Mouse (Mus musculus): ENCODE results near the gene Tnfrsf8. TPM values are rescaled to one million over a fixed set of nuclear protein-coding genes. Genes with fewer than 3 reads are reported as not detected.
A peak's percentile ranks its signal among the peaks of the same experiment; 100 is the strongest.

Tnfrsf8 gene
- polyA plus RNA-seq, 1 experiment, result 0.06 TPM

GRCm38 (mm10) chr4:145274887-145275286, 40.1 kb downstream of the Tnfrsf8 start:
- H3K4me3 ChIP-seq (replicated peaks), result no peak overlapping the region

GRCm38 (mm10) chr4:145273923-145274322, 41.0 kb downstream of the Tnfrsf8 start:
- TF ChIP-seq FLI1 (IDR thresholded peaks at IDR 0.05; ENCODE audit: low read length), result no peak
- TF ChIP-seq GATA1 (IDR thresholded peaks at IDR 0.05; ENCODE audit: borderline replicate concordance, low read length), result no peak
- Histone ChIP-seq H3K9me3 (peaks cover under 1% of the 10 kb centered on the region; the same call in 1 of the 2 replicates), H3K4me3 (replicated peaks) (no peak overlapping the region), H3K36me3 (replicated peaks; ENCODE audit: low read length) (no peaks in the 10 kb centered on the region), H3K27me3 (replicated peaks) (peaks cover 17% of the 10 kb centered on the region), H3K4me1 (peaks cover 16% of the 10 kb centered on the region; the same call in 1 of the 2 replicates)

More at GRCm38 (mm10) chr4:145274887-145275286, 40.1 kb downstream of the Tnfrsf8 start:
- Histone ChIP-seq H3K36me3 (replicated peaks; ENCODE audit: low read length) (no peaks in the 10 kb centered on the region), H3K4me1 (peaks cover 16% of the 10 kb centered on the region; the same call in 1 of the 2 replicates), H3K9me3 (peaks cover 9% of the 10 kb centered on the region), H3K27me3 (replicated peaks) (peaks cover 13% of the 10 kb centered on the region)
- no peak for TF ChIP-seq GATA1 (IDR thresholded peaks at IDR 0.05; ENCODE audit: borderline replicate concordance, low read length)
- no peak for TF ChIP-seq FLI1 (IDR thresholded peaks at IDR 0.05; ENCODE audit: low read length)

- peaks cover 27% of the 10 kb centered on the region for H3K27me3 ChIP-seq (replicated peaks)
- no peak overlapping the region for H3K4me3 ChIP-seq (replicated peaks)
- no peaks in the 10 kb centered on the region for H3K36me3 ChIP-seq (replicated peaks; ENCODE audit: low read length)
- H3K9me3 ChIP-seq, result no peaks in the 10 kb centered on the region
- peaks cover 20% of the 10 kb centered on the region; the same call in 1 of the 2 replicates for H3K4me1 ChIP-seq
- TF ChIP-seq GATA1 (IDR thresholded peaks at IDR 0.05; ENCODE audit: borderline replicate concordance, low read length) (no peak), FLI1 (IDR thresholded peaks at IDR 0.05; ENCODE audit: low read length) (no peak)
These were observed 42.2 kb downstream of the Tnfrsf8 start for GRCm38 (mm10) chr4:145272763-145273162.

- Histone ChIP-seq H3K36me3 (replicated peaks; ENCODE audit: low read length) (no peaks in the 10 kb centered on the region), H3K4me3 (replicated peaks) (no peak overlapping the region), H3K9me3 (no peaks in the 10 kb centered on the region), H3K27me3 (replicated peaks) (peaks cover 28% of the 10 kb centered on the region), H3K4me1 (peaks cover 18% of the 10 kb centered on the region; the same call in 1 of the 2 replicates)
- TF ChIP-seq GATA1 (IDR thresholded peaks at IDR 0.05; ENCODE audit: borderline replicate concordance, low read length) (no peak), FLI1 (IDR thresholded peaks at IDR 0.05; ENCODE audit: low read length) (no peak)
These were observed 43.3 kb downstream of the Tnfrsf8 start for GRCm38 (mm10) chr4:145271634-145272033.

- no peaks in the 10 kb centered on the region for H3K36me3 ChIP-seq (replicated peaks; ENCODE audit: low read length)
- H3K27me3 ChIP-seq (replicated peaks), result peaks cover 33% of the 10 kb centered on the region
- TF ChIP-seq FLI1 (IDR thresholded peaks at IDR 0.05; ENCODE audit: low read length), result no peak
- TF ChIP-seq GATA1 (IDR thresholded peaks at IDR 0.05; ENCODE audit: borderline replicate concordance, low read length), result no peak
- peak overlapping the region; percentile 16 for H3K4me3 ChIP-seq (replicated peaks)
- peaks cover 17% of the 10 kb centered on the region for H3K4me1 ChIP-seq
- no peaks in the 10 kb centered on the region for H3K9me3 ChIP-seq
These were observed 44.8 kb downstream of the Tnfrsf8 start for GRCm38 (mm10) chr4:145270136-145270535.

- Histone ChIP-seq H3K4me1 (peaks cover 22% of the 10 kb centered on the region), H3K9me3 (no peaks in the 10 kb centered on the region), H3K27me3 (replicated peaks) (peaks cover 42% of the 10 kb centered on the region)
These were observed 47.3 kb downstream of the Tnfrsf8 start for GRCm38 (mm10) chr4:145267631-145268110.

GRCm38 (mm10) chr4:145266505-145266904, 48.5 kb downstream of the Tnfrsf8 start:
- Histone ChIP-seq H3K27me3 (replicated peaks) (peaks cover 42% of the 10 kb centered on the region), H3K4me1 (peaks cover 22% of the 10 kb centered on the region), H3K36me3 (replicated peaks; ENCODE audit: low read length) (no peaks in the 10 kb centered on the region), H3K4me3 (replicated peaks) (no peak overlapping the region), H3K9me3 (no peaks in the 10 kb centered on the region)
- no peak for TF ChIP-seq FLI1 (IDR thresholded peaks at IDR 0.05; ENCODE audit: low read length)
- TF ChIP-seq GATA1 (IDR thresholded peaks at IDR 0.05; ENCODE audit: borderline replicate concordance, low read length), result no peak

More at GRCm38 (mm10) chr4:145267631-145268110, 47.3 kb downstream of the Tnfrsf8 start:
- H3K36me3 ChIP-seq (replicated peaks; ENCODE audit: low read length), result no peaks in the 10 kb centered on the region
- no peak overlapping the region for H3K4me3 ChIP-seq (replicated peaks)
- TF ChIP-seq FLI1 (IDR thresholded peaks at IDR 0.05; ENCODE audit: low read length) (no peak), GATA1 (IDR thresholded peaks at IDR 0.05; ENCODE audit: borderline replicate concordance, low read length) (no peak)

GRCm38 (mm10) chr4:145264761-145265160, 50.2 kb downstream of the Tnfrsf8 start:
- TF ChIP-seq GATA1 (IDR thresholded peaks at IDR 0.05; ENCODE audit: borderline replicate concordance, low read length) (no peak), FLI1 (IDR thresholded peaks at IDR 0.05; ENCODE audit: low read length) (no peak)
- no peaks in the 10 kb centered on the region for H3K9me3 ChIP-seq
- peaks cover 35% of the 10 kb centered on the region for H3K27me3 ChIP-seq (replicated peaks)
- H3K4me3 ChIP-seq (replicated peaks), result no peak overlapping the region
- peaks cover 26% of the 10 kb centered on the region for H3K4me1 ChIP-seq
- H3K36me3 ChIP-seq (replicated peaks; ENCODE audit: low read length), result no peaks in the 10 kb centered on the region

- TF ChIP-seq FLI1 (IDR thresholded peaks at IDR 0.05; ENCODE audit: low read length), result no peak
- TF ChIP-seq GATA1 (IDR thresholded peaks at IDR 0.05; ENCODE audit: borderline replicate concordance, low read length), result no peak
- Histone ChIP-seq H3K36me3 (replicated peaks; ENCODE audit: low read length) (no peaks in the 10 kb centered on the region), H3K4me1 (peaks cover 26% of the 10 kb centered on the region), H3K9me3 (no peaks in the 10 kb centered on the region), H3K4me3 (replicated peaks) (no peak overlapping the region), H3K27me3 (replicated peaks) (peaks cover 29% of the 10 kb centered on the region)
These were observed 51.4 kb downstream of the Tnfrsf8 start for GRCm38 (mm10) chr4:145263583-145263982.

- Histone ChIP-seq H3K27me3 (replicated peaks) (peaks cover 15% of the 10 kb centered on the region), H3K36me3 (replicated peaks; ENCODE audit: low read length) (no peaks in the 10 kb centered on the region), H3K4me1 (peaks cover 21% of the 10 kb centered on the region), H3K9me3 (no peaks in the 10 kb centered on the region), H3K4me3 (replicated peaks) (no peak overlapping the region)
- no peak for TF ChIP-seq GATA1 (IDR thresholded peaks at IDR 0.05; ENCODE audit: borderline replicate concordance, low read length)
- TF ChIP-seq FLI1 (IDR thresholded peaks at IDR 0.05; ENCODE audit: low read length), result no peak
These were observed 54.2 kb downstream of the Tnfrsf8 start for GRCm38 (mm10) chr4:145260802-145261201.

Measured in megakaryocyte, embryonic 14.5 days (primary cell).